Mouse (Mus musculus) megakaryocyte progenitor cell, adult 5-6 weeks (primary cell): ENCODE data around the gene Exoc3l2. TPM values are rescaled to one million over a fixed set of nuclear protein-coding genes. Genes with fewer than 3 reads are reported as not detected.

Source experiments
- ATAC-seq: replicated peaks from 2 replicates; pipeline ENCODE4 v1.8.0; 2016; ENCODE audit warnings: mild to moderate bottlenecking, moderate TSS enrichment, inconsistent platforms; ENCODE audit not compliant: poor library complexity
- total RNA-seq, 2 experiments: library from RNA; stranded (forward) in 1 of 2; stranded (reverse) in 1 of 2; fragments of 157-497, 149-512 nt in 1 of 2; fragments of 200-1000 nt in 1 of 2; gene quantifications; 2 replicates each; pipeline versions ENCODE4 v1.2.3 to v1.2.4; 2015 to 2017

The Exoc3l2 gene
- total RNA-seq, 2 experiments from 2014 or later, result 0.57 to 0.62 TPM

GRCm38 (mm10) chr7:19512353-19512752 lies 49.2 kb downstream of the Exoc3l2 start:
- ATAC-seq, result no peak

DNA sequence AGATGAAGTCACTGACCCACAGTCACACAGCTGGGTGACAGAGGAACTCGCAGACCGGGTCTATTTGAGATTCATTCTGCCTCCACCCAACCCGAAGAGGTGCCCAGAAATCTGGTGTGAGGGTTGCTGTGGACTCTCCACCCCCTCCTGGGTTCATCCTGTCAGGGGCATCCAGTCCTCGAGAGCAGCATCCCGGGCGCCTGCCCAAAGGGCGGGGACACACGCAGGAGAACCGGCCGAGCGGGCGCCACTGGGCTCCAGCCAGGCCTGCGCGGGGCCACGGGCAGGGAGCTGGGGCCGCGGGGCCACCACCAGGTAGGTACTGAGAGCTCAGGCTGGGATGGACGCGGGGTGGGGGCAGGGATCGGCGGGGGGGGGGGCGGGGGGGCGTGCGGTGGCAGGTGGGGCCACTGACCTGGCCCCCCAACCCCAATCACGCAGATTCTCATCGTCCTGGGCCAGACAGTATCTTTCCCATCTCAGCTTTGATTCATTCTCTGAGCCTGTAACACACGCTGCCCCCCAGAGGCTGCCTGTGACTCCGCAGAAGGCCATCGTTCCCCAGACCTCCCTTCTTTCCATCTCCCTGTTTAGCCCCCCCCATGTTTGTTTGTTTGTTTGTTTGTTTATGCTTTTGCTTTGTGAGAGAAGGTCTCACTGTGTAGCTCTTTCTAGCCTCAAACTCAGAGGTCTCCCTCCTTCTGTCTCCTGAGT lies 54.7 kb downstream of the Exoc3l2 start, which contains the start of gene Nkpd1:
Nkpd1 (plus strand) TSS at position 187 of the 714 bp plus-strand sequence.
- ATAC-seq, result 0 out of 2 replicates have a peak, but pooled peaks have one; percentile 30

GRCm38 (mm10) chr7:19520032-19520431 lies 56.9 kb downstream of the Exoc3l2 start:
- peak; percentile 28 for ATAC-seq

GRCm38 (mm10) chr7:19523017-19523756 lies 60.1 kb downstream of the Exoc3l2 start:
- no peak; the same call in 1 of the 2 replicates for ATAC-seq

GRCm38 (mm10) chr7:19523757-19524419 lies 60.8 kb downstream of the Exoc3l2 start:
- peak; percentile 52 for ATAC-seq

- ATAC-seq, result no peak
Measured at GRCm38 (mm10) chr7:19524420-19525104, 61.4 kb downstream of the Exoc3l2 start.

GRCm38 (mm10) chr7:19525105-19525481 lies 62.0 kb downstream of the Exoc3l2 start:
- ATAC-seq, result 0 out of 2 replicates have a peak, but pooled peaks have one; percentile 9

DNA sequence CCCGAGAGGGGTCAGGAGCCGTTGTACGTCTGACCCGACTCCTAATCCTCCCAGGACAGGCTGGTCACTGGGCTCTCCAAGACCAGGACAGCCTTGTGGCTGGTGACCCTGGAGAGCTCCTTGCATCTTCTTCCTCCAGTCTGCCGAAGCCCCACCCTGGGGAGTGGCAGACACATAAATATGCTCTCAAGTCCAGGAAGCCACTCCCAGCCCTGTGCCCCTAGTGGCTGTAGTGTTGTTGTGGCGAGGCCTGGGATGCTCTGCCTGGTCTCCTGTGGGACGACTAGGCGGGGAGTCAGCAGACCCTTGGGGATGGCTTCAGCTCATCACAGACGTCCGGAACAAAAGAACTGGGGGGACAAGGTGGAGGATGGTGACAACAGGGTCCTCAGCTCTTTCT lies 67.9 kb downstream of the Exoc3l2 start:
- ATAC-seq, result peak; percentile 81

GRCm38 (mm10) chr7:19532240-19532639 lies 69.1 kb downstream of the Exoc3l2 start:
- ATAC-seq, result no peak

DNA sequence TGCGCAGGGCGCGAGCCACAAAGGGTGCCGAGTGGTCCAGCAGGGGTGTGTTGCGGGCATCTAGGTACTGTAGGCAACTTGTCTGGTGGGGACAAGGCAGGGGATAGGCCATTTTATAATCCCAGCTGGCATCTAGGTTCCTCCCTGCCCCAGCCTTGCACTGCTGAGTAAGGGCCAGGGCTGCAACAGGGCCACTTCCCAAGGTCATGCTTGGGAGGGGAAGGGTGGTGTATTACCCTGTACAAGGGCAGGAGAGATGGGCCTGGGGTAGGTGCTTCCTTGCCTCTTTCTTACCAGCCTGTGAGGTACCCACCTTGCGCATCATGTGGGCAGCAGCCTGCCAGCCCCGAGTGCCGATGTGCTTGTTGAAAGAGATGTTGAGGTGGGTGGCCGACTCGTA lies 71.5 kb downstream of the Exoc3l2 start:
- no peak for ATAC-seq

GRCm38 (mm10) chr7:19540771-19541566 lies 77.8 kb downstream of the Exoc3l2 start:
- ATAC-seq, result no peak

DNA sequence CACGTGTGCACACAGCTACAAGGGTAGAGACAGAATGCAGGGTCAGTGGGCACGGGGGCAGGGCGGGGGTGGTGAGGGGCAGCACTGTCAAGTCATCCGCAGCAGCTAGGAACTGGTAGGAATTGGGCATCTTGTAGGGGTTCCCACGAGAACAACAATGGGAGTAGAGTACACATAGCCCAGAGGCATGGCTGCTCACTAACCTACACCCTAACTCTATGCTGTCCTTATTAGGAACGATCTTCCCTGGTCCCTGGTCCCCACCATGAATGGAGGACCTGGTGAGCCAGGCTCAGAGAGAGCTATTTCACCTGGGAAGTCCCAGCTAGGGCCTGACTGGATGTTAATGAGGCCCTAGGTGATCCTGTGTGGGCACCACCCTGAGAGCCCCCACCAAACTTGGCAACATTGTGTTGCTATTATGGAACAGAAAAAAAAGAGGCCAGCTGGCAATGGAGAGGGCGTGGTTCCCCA lies 78.6 kb downstream of the Exoc3l2 start:
- ATAC-seq, result no peak

- no peak for ATAC-seq
Measured at GRCm38 (mm10) chr7:19542155-19542691, 79.1 kb downstream of the Exoc3l2 start.

- peak; percentile 81 for ATAC-seq
Measured at GRCm38 (mm10) chr7:19543584-19543983, 80.5 kb downstream of the Exoc3l2 start.

DNA sequence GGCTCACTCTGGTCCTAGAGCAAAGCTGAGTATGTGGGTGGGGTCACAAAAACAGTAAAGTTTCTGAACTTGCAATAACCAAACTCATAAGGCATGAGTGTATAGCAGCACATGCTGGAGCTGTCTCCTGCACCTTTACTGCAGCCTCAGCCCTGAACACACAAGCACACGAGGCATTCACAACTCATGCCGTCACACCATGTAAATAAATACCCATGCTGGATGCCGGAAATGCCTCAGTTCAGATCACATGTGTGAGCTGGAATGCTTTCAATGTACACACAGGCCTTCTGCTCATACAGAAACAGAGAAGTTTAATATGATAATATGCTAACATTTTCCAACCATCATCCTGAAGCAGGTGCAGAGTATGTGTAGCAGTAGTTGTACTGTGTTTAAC lies 82.9 kb downstream of the Exoc3l2 start:
- ATAC-seq, result no peak

Other genes starting within 250 kb of the Exoc3l2 start
- gene Opa3, start 235.0 kb upstream of the Exoc3l2 start, total RNA-seq (2015), result 12.4 and 16.1 TPM in 2 replicates
- 19.9 and 25.0 TPM in 2 replicates for gene Opa3, start 235.0 kb upstream of the Exoc3l2 start, total RNA-seq (2017)
- 46.7 and 49.6 TPM in 2 replicates for gene Vasp, start 191.5 kb upstream of the Exoc3l2 start, total RNA-seq (2015)
- 71.0 and 73.0 TPM in 2 replicates for gene Vasp, start 191.5 kb upstream of the Exoc3l2 start, total RNA-seq (2017)
- 0.20 TPM in 1 of 2 replicates, not detected in the other for gene Ppm1n, start 183.3 kb upstream of the Exoc3l2 start, total RNA-seq (2015)
- gene Ppm1n, start 183.3 kb upstream of the Exoc3l2 start, total RNA-seq (2017), result not detected in 2 replicates
- not detected in 2 replicates for gene Rtn2, start 180.7 kb upstream of the Exoc3l2 start, total RNA-seq (2015)
- gene Rtn2, start 180.7 kb upstream of the Exoc3l2 start, total RNA-seq (2017), result not detected in 2 replicates
- gene Fosb, start 153.3 kb upstream of the Exoc3l2 start, total RNA-seq (2015), result 18.2 and 28.4 TPM in 2 replicates
- 12.7 and 13.2 TPM in 2 replicates for gene Fosb, start 153.3 kb upstream of the Exoc3l2 start, total RNA-seq (2017)
- gene Ercc1, start 118.6 kb upstream of the Exoc3l2 start, total RNA-seq (2015), result 26.5 and 32.3 TPM in 2 replicates
- 24.4 and 29.8 TPM in 2 replicates for gene Ercc1, start 118.6 kb upstream of the Exoc3l2 start, total RNA-seq (2017)
- gene Cd3eap, start 103.8 kb upstream of the Exoc3l2 start, total RNA-seq (2015), result 11.1 and 13.6 TPM in 2 replicates
- 24.8 and 27.4 TPM in 2 replicates for gene Cd3eap, start 103.8 kb upstream of the Exoc3l2 start, total RNA-seq (2017)
- 6.3 and 7.2 TPM in 2 replicates for gene Ppp1r13l, start 103.6 kb upstream of the Exoc3l2 start, total RNA-seq (2015)
- 0.74 and 1.2 TPM in 2 replicates for gene Ppp1r13l, start 103.6 kb upstream of the Exoc3l2 start, total RNA-seq (2017)
- 10.7 and 11.2 TPM in 2 replicates for gene Ercc2, start 81.3 kb upstream of the Exoc3l2 start, total RNA-seq (2015)
- gene Ercc2, start 81.3 kb upstream of the Exoc3l2 start, total RNA-seq (2017), result 26.5 and 31.6 TPM in 2 replicates
- gene Klc3, start 59.2 kb upstream of the Exoc3l2 start, total RNA-seq (2015), result not detected in 2 replicates
- gene Klc3, start 59.2 kb upstream of the Exoc3l2 start, total RNA-seq (2017), result 0.10 TPM in 1 of 2 replicates, not detected in the other
- gene Ckm, start 58.6 kb upstream of the Exoc3l2 start, total RNA-seq (2015), result 0.71 and 0.94 TPM in 2 replicates
- 1.4 and 2.0 TPM in 2 replicates for gene Ckm, start 58.6 kb upstream of the Exoc3l2 start, total RNA-seq (2017)
- 10.3 and 11.0 TPM in 2 replicates for gene Mark4, start 4.5 kb upstream of the Exoc3l2 start, total RNA-seq (2015)
- gene Mark4, start 4.5 kb upstream of the Exoc3l2 start, total RNA-seq (2017), result 4.8 and 6.9 TPM in 2 replicates
- 2.9 and 3.3 TPM in 2 replicates for gene Bloc1s3, start 45.0 kb downstream of the Exoc3l2 start, total RNA-seq (2015)
- gene Bloc1s3, start 45.0 kb downstream of the Exoc3l2 start, total RNA-seq (2017), result 1.3 and 1.5 TPM in 2 replicates
- gene Trappc6a, start 45.1 kb downstream of the Exoc3l2 start, total RNA-seq (2015), result 55.2 and 58.3 TPM in 2 replicates
- 26.1 and 39.5 TPM in 2 replicates for gene Trappc6a, start 45.1 kb downstream of the Exoc3l2 start, total RNA-seq (2017)
- gene Nkpd1, start 54.5 kb downstream of the Exoc3l2 start, total RNA-seq (2015), result not detected in 2 replicates
- 0.17 and 0.34 TPM in 2 replicates for gene Nkpd1, start 54.5 kb downstream of the Exoc3l2 start, total RNA-seq (2017)
- 11.0 and 11.7 TPM in 2 replicates for gene Ppp1r37, start 99.7 kb downstream of the Exoc3l2 start, total RNA-seq (2015)
- gene Ppp1r37, start 99.7 kb downstream of the Exoc3l2 start, total RNA-seq (2017), result 13.4 and 18.1 TPM in 2 replicates
- 5.9 and 6.8 TPM in 2 replicates for gene Zfp296, start 114.0 kb downstream of the Exoc3l2 start, total RNA-seq (2015)
- gene Zfp296, start 114.0 kb downstream of the Exoc3l2 start, total RNA-seq (2017), result 2.8 and 4.4 TPM in 2 replicates
- 65.5 and 73.4 TPM in 2 replicates for gene Gemin7, start 114.3 kb downstream of the Exoc3l2 start, total RNA-seq (2015)
- gene Gemin7, start 114.3 kb downstream of the Exoc3l2 start, total RNA-seq (2017), result 33.5 and 36.9 TPM in 2 replicates
- gene Clasrp, start 141.2 kb downstream of the Exoc3l2 start, total RNA-seq (2015), result 9.6 and 11.7 TPM in 2 replicates
- 30.2 and 32.6 TPM in 2 replicates for gene Clasrp, start 141.2 kb downstream of the Exoc3l2 start, total RNA-seq (2017)
- gene Relb, start 166.1 kb downstream of the Exoc3l2 start, total RNA-seq (2015), result 0.22 TPM in 1 of 2 replicates, not detected in the other
- gene Relb, start 166.1 kb downstream of the Exoc3l2 start, total RNA-seq (2017), result 0.74 and 2.5 TPM in 2 replicates
- gene Clptm1, start 201.7 kb downstream of the Exoc3l2 start, total RNA-seq (2015), result 47.3 and 57.1 TPM in 2 replicates
- gene Clptm1, start 201.7 kb downstream of the Exoc3l2 start, total RNA-seq (2017), result 25.7 and 30.0 TPM in 2 replicates
- gene Apoc2, start 214.6 kb downstream of the Exoc3l2 start, total RNA-seq (2015), result 1.7 and 2.7 TPM in 2 replicates
- 2.2 and 5.2 TPM in 2 replicates for gene Apoc2, start 214.6 kb downstream of the Exoc3l2 start, total RNA-seq (2017)
- gene Gm44805, start 218.1 kb downstream of the Exoc3l2 start, total RNA-seq (2015), result not detected in 2 replicates
- not detected in 2 replicates for gene Gm44805, start 218.1 kb downstream of the Exoc3l2 start, total RNA-seq (2017)
- gene Apoc4, start 218.1 kb downstream of the Exoc3l2 start, total RNA-seq (2015), result not detected in 2 replicates
- not detected in 2 replicates for gene Apoc4, start 218.1 kb downstream of the Exoc3l2 start, total RNA-seq (2017)
- 0.79 and 2.0 TPM in 2 replicates for gene Apoc1, start 229.3 kb downstream of the Exoc3l2 start, total RNA-seq (2015)
- 1.1 and 6.4 TPM in 2 replicates for gene Apoc1, start 229.3 kb downstream of the Exoc3l2 start, total RNA-seq (2017)
- gene Apoe, start 235.9 kb downstream of the Exoc3l2 start, total RNA-seq (2015), result 18.7 and 27.5 TPM in 2 replicates
- 110 and 130 TPM in 2 replicates for gene Apoe, start 235.9 kb downstream of the Exoc3l2 start, total RNA-seq (2017)